Mouse (Mus musculus) stomach, postnatal 0 days (tissue): Measurements from ENCODE around the gene Tmem120b.

Experiments
- CTCF ChIP-seq: IDR thresholded peaks from 2 replicates; pipeline ENCODE4 v1.5.1; 2016; ENCODE audit warnings: antibody characterized with exemption, low read depth, mild to moderate bottlenecking, moderate library complexity
- EP300 ChIP-seq: optimal IDR thresholded peaks from 2 replicates; pipeline ENCODE3; 2016; ENCODE audit warnings: antibody characterized with exemption

GRCm38 (mm10) chr5:123079568-123079967 is 11.4 kb downstream of the Tmem120b start:
- TF ChIP-seq CTCF (no peak), EP300 (no peak)
